ENCODE assay signal across 8 mouse cellular contexts in genomic region chr1:93235576-93236544, GRCm38 (mm10). TPM values are rescaled to one million over a fixed set of nuclear protein-coding genes. Genes with fewer than 3 reads are reported as not detected.
A peak's percentile ranks its signal among the peaks of the same experiment; 100 is the strongest.
DNase-seq lines count a peak whose midpoint lies in the region; ATAC-seq and TF ChIP-seq lines count a peak whose summit lies in the region.

TSS of gene Sned1 (plus strand) at chr1:93235841.

- ATAC-seq in forebrain, embryonic 12.5 days (ENCODE audit: low FRiP score), result peak; percentile 86
- peak; percentile 87 for ATAC-seq in heart, embryonic 15.5 days (replicated peaks; ENCODE audit: insufficient number of reproducible peaks, insufficient read depth, low FRiP score, low read depth)
- peak; percentile 73 for ATAC-seq in liver, embryonic 11.5 days (replicated peaks; ENCODE audit: low FRiP score)

- DNase-seq in c-Kit-positive CD71-negative TER-119-negative erythroid progenitor cells, embryonic 14.5 days (ENCODE audit: low read depth), result peak; percentile 42
- DNase-seq in kidney, postnatal 14 days, result peak; percentile 96
- DNase-seq in liver, embryonic 11.5 days (ENCODE audit: low spot score), result peak; percentile 76
- DNase-seq in spleen, postnatal 4 days (ENCODE audit: low spot score in 2 of 2), result peak; percentile 70 to 75

- H3K36me3 ChIP-seq in C2C12 (ENCODE audit: control insufficient read depth, insufficient read depth), result no peaks in the 10 kb centered on the region
- no peaks in the 10 kb centered on the region for H3K36me3 ChIP-seq in forebrain, embryonic 12.5 days (replicated peaks)
- H3K36me3 ChIP-seq in heart, embryonic 15.5 days, result no peaks in the 10 kb centered on the region
- H3K36me3 ChIP-seq in liver, embryonic 11.5 days (ENCODE audit: control insufficient read depth, insufficient read depth, low read length), result no peaks in the 10 kb centered on the region
- H3K36me3 ChIP-seq in myocyte (ENCODE audit: control insufficient read depth, insufficient read depth), result no peaks in the 10 kb centered on the region

- H3K79me3 ChIP-seq in C2C12 (ENCODE audit: low read depth), result no peaks in the 10 kb centered on the region

- peak within 1 kb of the TSS; percentile 100 for H3K4me2 ChIP-seq in forebrain, embryonic 12.5 days
- peak within 1 kb of the TSS; percentile 96 for H3K4me2 ChIP-seq in heart, embryonic 15.5 days
- H3K4me2 ChIP-seq in liver, embryonic 11.5 days, result peak within 1 kb of the TSS; percentile 95
- H3K4me2 ChIP-seq in myocyte (ENCODE audit: low read depth), result peak within 1 kb of the TSS; percentile 84

- H3ac ChIP-seq in C2C12 (ENCODE audit: control insufficient read depth, insufficient read length, low read depth) (peak within 1 kb of the TSS; percentile 75), myocyte (ENCODE audit: control insufficient read depth, insufficient read length) (peak within 1 kb of the TSS; percentile 1)

- H3K27ac ChIP-seq in forebrain, embryonic 12.5 days, result no peak within 1 kb of the TSS
- H3K27ac ChIP-seq in heart, embryonic 15.5 days, result 0 out of 2 replicates have a peak within 1 kb of the TSS, but pooled peaks have one; percentile 35
- H3K27ac ChIP-seq in liver, embryonic 11.5 days (ENCODE audit: low read depth, low read length), result no peak within 1 kb of the TSS

- H3K9ac ChIP-seq in forebrain, embryonic 12.5 days, result peak within 1 kb of the TSS; percentile 59
- H3K9ac ChIP-seq in heart, embryonic 15.5 days, result peak within 1 kb of the TSS; percentile 53
- peak within 1 kb of the TSS; percentile 25 for H3K9ac ChIP-seq in liver, embryonic 11.5 days (ENCODE audit: low read depth, low read length)

- peaks cover 3% of the 10 kb centered on the region for H3K27me3 ChIP-seq in C2C12 (ENCODE audit: control insufficient read depth, insufficient read depth, insufficient read length)
- peaks cover 55% of the 10 kb centered on the region for H3K27me3 ChIP-seq in forebrain, embryonic 12.5 days
- H3K27me3 ChIP-seq in heart, embryonic 15.5 days, result peaks cover 29% of the 10 kb centered on the region
- peaks cover 38% of the 10 kb centered on the region for H3K27me3 ChIP-seq in liver, embryonic 11.5 days (replicated peaks; ENCODE audit: control insufficient read depth, insufficient read depth, low read length)
- no peaks in the 10 kb centered on the region for H3K27me3 ChIP-seq in myocyte (ENCODE audit: control insufficient read depth, insufficient read depth, insufficient read length)

- H3K79me2 ChIP-seq in C2C12 (ENCODE audit: control insufficient read depth, insufficient read depth) (no peaks in the 10 kb centered on the region), myocyte (ENCODE audit: control insufficient read depth, insufficient read depth) (no peaks in the 10 kb centered on the region)

- WGBS in forebrain, embryonic 12.5 days, result under 1% methylated on average over 96 of the region's 100 CpGs
- under 1% methylated on average over 90 of the region's 100 CpGs for WGBS in heart, embryonic 15.5 days
- WGBS in liver, embryonic 11.5 days, result under 1% methylated on average over 99 of the region's 100 CpGs

- peak; percentile 78 for TF ChIP-seq POLR2A in myocyte (IDR thresholded peaks at IDR 0.05; ENCODE audit: insufficient read length, low read depth)

- peaks cover 18% of the 10 kb centered on the region for H3K4me1 ChIP-seq in forebrain, embryonic 12.5 days
- peaks cover 13% of the 10 kb centered on the region for H3K4me1 ChIP-seq in heart, embryonic 15.5 days (replicated peaks)
- H3K4me1 ChIP-seq in liver, embryonic 11.5 days (replicated peaks; ENCODE audit: control insufficient read depth, insufficient read depth, low read length), result 0 out of 2 replicates have a peak, but pooled peaks cover 3% of the 10 kb centered on the region

- H3K4me3 ChIP-seq in C2C12 (ENCODE audit: insufficient read depth, poor library complexity, severe bottlenecking) (peak within 1 kb of the TSS; percentile 18), myocyte (peak within 1 kb of the TSS; percentile 12)
- peak within 1 kb of the TSS; percentile 57 for H3K4me3 ChIP-seq in forebrain, embryonic 12.5 days (replicated peaks)
- peak within 1 kb of the TSS; percentile 60 for H3K4me3 ChIP-seq in heart, embryonic 15.5 days
- peak within 1 kb of the TSS; percentile 57 for H3K4me3 ChIP-seq in liver, embryonic 11.5 days (ENCODE audit: low read depth, low read length)

- no peaks in the 10 kb centered on the region for H3K9me3 ChIP-seq in forebrain, embryonic 12.5 days
- H3K9me3 ChIP-seq in heart, embryonic 15.5 days (replicated peaks), result no peaks in the 10 kb centered on the region
- H3K9me3 ChIP-seq in liver, embryonic 11.5 days (ENCODE audit: control insufficient read depth, low read length), result no peaks in the 10 kb centered on the region

- TF ChIP-seq CTCF in C2C12 (IDR thresholded peaks at IDR 0.05; ENCODE audit: control insufficient read depth, insufficient read depth, insufficient read length), result no peak

TF ChIP-seq in C2C12, 6 proteins besides CTCF, POLR2A, EP300 and RAD21:
- no peak for TF ChIP-seq CEBPB (IDR thresholded peaks at IDR 0.05; ENCODE audit: low read depth)
- peak; percentile 31 for TF ChIP-seq MAX (IDR thresholded peaks at IDR 0.05)
TF ChIP-seq in C2C12: peak in this region for 1.

TF ChIP-seq in myocyte, 11 proteins besides CTCF, POLR2A, EP300 and RAD21:
- TF ChIP-seq POLR2AphosphoS2 (IDR thresholded peaks at IDR 0.05; ENCODE audit: insufficient read length, low read depth) (no peak), REST (IDR thresholded peaks at IDR 0.05; ENCODE audit: insufficient read depth, insufficient read length) (peak; percentile 22), CEBPB (IDR thresholded peaks at IDR 0.05; ENCODE audit: insufficient read depth, poor library complexity, severe bottlenecking) (no peak), E2F4 (IDR thresholded peaks at IDR 0.05; ENCODE audit: insufficient read depth) (no peak), MYOG (IDR thresholded peaks at IDR 0.05; ENCODE audit: control insufficient read depth in 1 of 3, insufficient read depth in 1 of 3, insufficient read length in 2 of 3, low read depth in 2 of 3) (peak in 2 of 3 experiments; percentile 12 to 14), USF1 (IDR thresholded peaks at IDR 0.05; ENCODE audit: low read depth) (no peak), MYOD1 (IDR thresholded peaks at IDR 0.05; ENCODE audit: control insufficient read depth in 1 of 3, insufficient read length in 2 of 3, low read depth in 2 of 3) (no peak), SRF (IDR thresholded peaks at IDR 0.05; ENCODE audit: control insufficient read depth, insufficient read length, low read depth) (no peak), TCF12 (IDR thresholded peaks at IDR 0.05; ENCODE audit: insufficient read depth, poor library complexity, severe bottlenecking) (no peak), TCF3 (IDR thresholded peaks at IDR 0.05; ENCODE audit: insufficient read length, low read depth) (no peak), MAX (IDR thresholded peaks at IDR 0.05; ENCODE audit: low read depth) (no peak)

RNA-seq across cellular contexts. Expression of gene Sned1, which starts in this region (rescaled TPM):
- polyA plus RNA-seq in C2C12 (2012; fragmentation: generic; extraction: Trizol), result 0.18 TPM
- 4.3 and 5.3 TPM in 2 replicates for polyA plus RNA-seq in forebrain, embryonic 12.5 days (2016; fragmentation: Nextera tagmentation; extraction: Ambion mirVana)
- 3.0 and 7.8 TPM in 2 replicates for polyA plus RNA-seq in heart, embryonic 15.5 days (2015; fragmentation: Nextera tagmentation; extraction: Ambion mirVana)
- polyA plus RNA-seq in liver, embryonic 11.5 days (2014; fragmentation: Nextera tagmentation; extraction: Ambion mirVana), result 0.61 and 2.3 TPM in 2 replicates
- 0.20 TPM for polyA plus RNA-seq in myocyte (2012; fragmentation: generic; extraction: Trizol)

Comparison
In these comparisons a context has a peak if more than half of its experiments do, and no peak if none do; other contexts are left out.
1. DNase-seq: peak in every context shown above with its lines; median percentile 96 in kidney, postnatal 14 days; 76 in liver, embryonic 11.5 days; 72 in spleen, postnatal 4 days; 42 in c-Kit-positive CD71-negative TER-119-negative erythroid progenitor cells, embryonic 14.5 days.